Mouse (Mus musculus) gastrocnemius, adult 8-10 months (tissue): Measurements from ENCODE around the gene Triobp. TPM values are rescaled to one million over a fixed set of nuclear protein-coding genes. Genes with fewer than 3 reads are reported as not detected.

Experiments
- microRNA-seq: library from miRNA; unstranded; fragments of <30 nt; microRNA quantifications from one replicate; pipeline ENCODE4 v1.2.0, GENCODE M21; 2022
- total RNA-seq, 4 experiments: library from RNA; stranded (reverse); gene quantifications; 2 replicates each; pipeline ENCODE4 v1.2.4; 2022

Gene Triobp
- total RNA-seq, 4 experiments from 2014 or later: 38.3 to 69.6 (median 41.9) TPM

Small RNAs within 50 kb of the gene (microRNA-seq; reads per million reads assigned to microRNA genes)
- gene Mir6956: 3.3 reads per million

Other genes with a start within 250 kb of the Triobp start
- under 1 TPM in 3 of 4 experiments, not detected in 1; 0.05 to 0.11 (median 0.07) TPM for gene Elfn2, start 229.0 kb upstream of the Triobp start, total RNA-seq
- 1 to 10 TPM; 2.3 to 3.6 (median 2.7) TPM for gene Mfng, start 174.2 kb upstream of the Triobp start, total RNA-seq
- gene Card10, start 144.7 kb upstream of the Triobp start, total RNA-seq: 1 to 10 TPM; 3.4 to 6.0 (median 4.4) TPM
- 1 to 10 TPM; 4.1 to 7.3 (median 6.2) TPM for gene Cdc42ep1, start 105.1 kb upstream of the Triobp start, total RNA-seq
- gene Lgals2, start 92.2 kb upstream of the Triobp start, total RNA-seq: not detected
- gene Gga1, start 70.5 kb upstream of the Triobp start, total RNA-seq: 10 to 100 TPM; 41.8 to 44.9 (median 43.5) TPM
- gene Gm49510, start 48.1 kb upstream of the Triobp start, total RNA-seq: not detected
- gene Sh3bp1, start 48.0 kb upstream of the Triobp start, total RNA-seq: 1 to 10 TPM in 2 of 4 experiments, under 1 TPM in 2; 0.80 to 1.7 (median 1.2) TPM
- 1 to 10 TPM; 1.7 to 2.7 (median 2.1) TPM for gene Pdxp, start 33.8 kb upstream of the Triobp start, total RNA-seq
- gene Lgals1, start 21.0 kb upstream of the Triobp start, total RNA-seq: 100 to 1,000 TPM; 214 to 406 (median 281) TPM
- 10 to 100 TPM; 24.0 to 31.2 (median 28.1) TPM for gene Nol12, start 12.8 kb upstream of the Triobp start, total RNA-seq
- 100 to 1,000 TPM in 1 of 4 experiments, 10 to 100 TPM in 3; 84.7 to 103 (median 92.1) TPM for gene H1f0, start 80.7 kb downstream of the Triobp start, total RNA-seq
- gene Galr3, start 94.2 kb downstream of the Triobp start, total RNA-seq: not detected
- 1 to 10 TPM; 3.1 to 5.8 (median 3.5) TPM for gene Ankrd54, start 115.2 kb downstream of the Triobp start, total RNA-seq
- 10 to 100 TPM; 57.8 to 60.8 (median 60.6) TPM for gene Eif3l, start 127.5 kb downstream of the Triobp start, total RNA-seq
- gene Micall1, start 161.2 kb downstream of the Triobp start, total RNA-seq: 10 to 100 TPM in 3 of 4 experiments, 1 to 10 TPM in 1; 9.8 to 12.6 (median 11.2) TPM
- 10 to 100 TPM; 57.8 to 75.3 (median 70.3) TPM for gene Polr2f, start 193.3 kb downstream of the Triobp start, total RNA-seq
- gene 1700088E04Rik, start 193.5 kb downstream of the Triobp start, total RNA-seq: 1 to 10 TPM in 1 of 4 experiments, under 1 TPM in 3; 0.36 to 1.5 (median 0.80) TPM
- under 1 TPM; 0.19 to 0.72 (median 0.64) TPM for gene Sox10, start 217.5 kb downstream of the Triobp start, total RNA-seq